Mouse (Mus musculus) adrenal gland, postnatal 36 days (tissue): ENCODE measurements around the gene Olfr102. TPM values are rescaled to one million over a fixed set of nuclear protein-coding genes. Genes with fewer than 3 reads are reported as not detected.

Source experiments
- DNase-seq, 2 experiments: peaks; one replicate each; pipeline ENCODE4 v3.0.0; 2021; ENCODE audit warnings: mixed read lengths in 1 of 2
- long read RNA-seq, 2 experiments: library from polyadenylated mRNA; stranded (forward); transcript quantifications; one replicate each; pipeline ENCODE4 v2.0.0; 2021; ENCODE audit warnings: borderline sequencing depth in 2 of 2
- total RNA-seq, 2 experiments: library from RNA; stranded (reverse); gene quantifications; 2 replicates each; pipeline ENCODE4 v1.2.3; 2021

Olfr102 gene
- not detected for total RNA-seq
- long read RNA-seq, experiment 1 = 0 reads
- long read RNA-seq, experiment 2 = 0 reads

DNA sequence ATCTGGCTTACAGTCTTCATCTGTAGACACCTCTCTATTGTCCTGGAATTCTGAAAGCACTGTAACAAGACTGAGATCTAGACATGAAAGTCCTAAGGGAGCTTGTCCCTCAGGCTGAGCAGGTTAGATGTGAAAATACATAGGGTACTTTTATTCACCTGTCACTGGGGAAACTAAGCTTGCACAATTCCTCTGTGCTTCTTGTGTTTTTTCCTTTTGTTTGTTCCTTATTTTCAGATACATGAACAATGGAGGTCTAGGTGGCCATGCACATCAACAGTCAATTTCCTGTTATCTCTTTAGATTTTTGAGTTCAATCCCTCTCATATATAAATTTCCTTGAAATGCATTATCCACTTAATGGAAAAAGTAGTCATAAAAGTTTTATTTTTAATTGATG lies at the start of gene Olfr102:
Olfr102 (minus strand) TSS at position 101 of the 400 bp plus-strand sequence.
- DNase-seq = no peak

DNA sequence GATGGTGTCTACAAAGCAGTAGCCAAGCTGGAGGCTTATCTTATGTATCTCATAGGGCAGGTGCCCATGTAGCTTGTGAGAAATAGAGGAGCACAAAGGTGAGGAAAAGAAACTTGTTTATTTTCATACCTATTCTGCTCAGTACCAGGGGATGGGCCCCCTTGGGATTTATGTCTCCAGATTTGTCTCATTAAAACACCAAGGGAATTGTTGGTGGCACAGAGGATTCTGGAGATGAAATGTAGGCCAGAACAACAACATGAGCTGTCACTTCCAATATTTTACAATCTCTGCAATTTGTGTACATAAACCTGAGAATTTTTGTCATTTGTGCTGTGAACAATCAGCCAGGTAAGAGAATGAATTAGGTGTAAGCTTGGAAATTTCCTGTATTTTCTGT lies 42.4 kb upstream of the Olfr102 start, which contains the start of gene Olfr104-ps:
Olfr104-ps (plus strand) TSS at position 301 of the 400 bp plus-strand sequence.
- no peak for DNase-seq

GRCm38 (mm10) chr17:37339598-37339997 lies 22.7 kb upstream of the Olfr102 start, which contains the start of gene Olfr103:
Olfr103 (minus strand) TSS chr17:37339698.
- DNase-seq = no peak

DNA sequence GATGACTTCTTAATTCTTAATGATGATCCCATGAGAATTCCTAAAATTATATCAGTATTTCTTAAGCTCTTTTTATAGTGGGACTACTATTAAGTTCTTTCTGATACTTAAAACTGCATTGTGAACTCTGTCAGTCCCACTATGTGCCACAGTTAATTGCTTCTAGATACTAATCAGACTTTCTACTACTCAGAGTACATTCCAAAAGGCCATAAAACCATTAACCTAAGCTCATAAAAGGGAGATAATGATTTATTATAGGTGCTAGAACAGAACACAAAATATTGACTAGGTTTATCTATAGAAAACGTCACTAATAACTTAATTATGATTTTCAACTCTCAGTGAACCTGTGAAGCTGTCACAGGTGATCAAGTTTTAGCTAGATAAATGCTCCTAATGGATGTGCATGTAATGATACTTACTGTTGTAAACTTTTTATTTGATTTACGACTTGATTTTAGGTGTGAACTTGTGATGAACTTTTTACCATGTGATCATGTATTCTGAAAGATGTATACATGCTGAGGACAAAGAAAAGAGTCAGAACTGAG lies 6.6 kb downstream of the Olfr102 start:
- no peak for DNase-seq

- DNase-seq = peak in 1 of 2 experiments; percentile 8
Observed at GRCm38 (mm10) chr17:37308483-37308882, 8.4 kb downstream of the Olfr102 start.

DNA sequence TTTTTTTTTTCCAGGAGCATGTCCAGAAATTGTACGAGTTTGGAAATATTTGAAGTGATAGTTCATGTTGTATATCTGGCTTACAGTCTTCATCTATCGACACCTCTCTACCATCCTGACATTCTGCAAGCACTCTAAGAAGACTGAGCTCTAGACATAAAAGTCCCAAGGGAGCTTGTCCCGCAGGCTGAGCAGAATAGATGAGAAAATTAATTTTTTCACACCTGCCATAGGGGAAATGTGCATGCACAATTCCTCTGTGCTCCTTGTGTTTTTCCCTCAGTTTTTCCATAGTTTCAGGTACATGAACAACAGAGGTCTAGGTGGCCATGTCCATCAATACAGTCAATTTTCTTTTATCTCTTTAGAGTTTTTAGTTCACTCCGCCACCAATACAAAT lies 12.6 kb downstream of the Olfr102 start, which contains the start of gene Olfr101:
Olfr101 (minus strand) TSS at position 101 of the 400 bp plus-strand sequence.
- DNase-seq = no peak

DNA sequence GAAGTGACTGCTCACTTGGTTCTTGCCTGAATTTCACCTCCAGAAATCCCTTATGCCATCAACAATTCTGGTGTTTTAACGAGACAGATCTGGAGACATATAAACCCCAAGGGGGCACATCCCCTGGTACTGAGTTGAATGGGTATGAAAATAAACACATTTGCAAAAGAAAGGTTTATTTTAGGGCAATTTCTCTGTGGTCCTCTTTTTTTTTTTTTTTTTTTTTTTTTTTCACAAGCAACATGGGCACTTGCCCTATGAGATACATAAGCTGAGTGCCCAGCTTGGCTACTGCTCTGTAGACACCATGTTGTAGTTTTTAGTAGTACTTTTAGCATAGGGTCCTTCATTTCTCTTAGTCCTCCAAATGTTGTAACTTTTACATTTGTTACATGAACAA lies 33.5 kb downstream of the Olfr102 start, which contains the start of gene Olfr99:
Olfr99 (minus strand) TSS at position 101 of the 400 bp plus-strand sequence.
- DNase-seq = no peak

DNA sequence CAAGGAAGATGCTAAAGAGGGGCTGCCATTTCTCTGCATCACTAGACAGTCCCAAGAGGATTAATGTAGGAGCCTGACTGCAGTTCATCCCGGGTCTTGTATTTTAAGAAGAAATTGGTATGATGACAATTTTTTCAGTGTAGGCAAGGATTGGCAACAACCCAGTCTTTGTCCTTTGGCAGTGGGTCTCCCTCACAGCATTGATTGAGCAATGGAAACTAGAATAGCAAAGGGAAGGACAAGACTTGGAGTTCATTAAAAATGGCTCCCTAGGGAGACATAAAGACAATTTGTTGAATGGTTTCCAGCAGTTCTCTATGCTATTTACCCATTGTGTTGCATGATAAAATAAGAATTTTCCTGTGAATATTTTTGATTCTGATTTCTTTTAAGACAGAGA lies 36.5 kb downstream of the Olfr102 start:
- no peak for DNase-seq

GRCm38 (mm10) chr17:37276573-37276972 lies 40.3 kb downstream of the Olfr102 start:
- DNase-seq = no peak

DNA sequence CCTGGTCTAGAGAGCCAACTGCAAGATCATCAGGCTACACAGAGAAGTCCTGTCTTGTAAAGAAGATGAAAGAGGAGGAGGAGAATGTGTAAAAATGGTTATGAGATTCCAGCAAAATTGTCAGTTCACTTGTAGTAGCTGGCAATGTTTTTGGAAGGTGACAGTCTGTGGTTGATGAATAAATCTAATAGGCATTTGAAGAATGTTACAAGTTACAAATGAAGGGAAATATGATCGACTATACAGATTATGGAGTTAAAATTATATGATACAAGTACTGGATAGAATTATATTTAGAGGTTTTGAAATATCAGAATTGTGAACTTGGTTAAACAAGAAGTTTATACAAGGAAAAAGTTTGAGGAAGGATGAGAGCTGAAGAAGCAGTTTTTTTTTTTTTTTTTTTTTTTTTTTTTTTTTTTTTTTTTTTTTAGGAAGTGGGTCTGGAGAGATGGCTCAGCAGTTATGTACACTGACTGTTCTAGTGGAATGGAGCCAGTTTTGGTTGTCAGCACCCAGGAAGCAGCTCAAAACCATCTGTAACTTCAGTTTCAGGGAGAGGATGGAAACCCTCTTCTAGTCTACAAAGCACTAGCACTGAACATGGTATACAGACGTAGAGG lies 41.1 kb downstream of the Olfr102 start:
- DNase-seq = no peak

- DNase-seq = peak; percentile 56 to 69
Observed at GRCm38 (mm10) chr17:37270702-37271092, 46.2 kb downstream of the Olfr102 start.

DNA sequence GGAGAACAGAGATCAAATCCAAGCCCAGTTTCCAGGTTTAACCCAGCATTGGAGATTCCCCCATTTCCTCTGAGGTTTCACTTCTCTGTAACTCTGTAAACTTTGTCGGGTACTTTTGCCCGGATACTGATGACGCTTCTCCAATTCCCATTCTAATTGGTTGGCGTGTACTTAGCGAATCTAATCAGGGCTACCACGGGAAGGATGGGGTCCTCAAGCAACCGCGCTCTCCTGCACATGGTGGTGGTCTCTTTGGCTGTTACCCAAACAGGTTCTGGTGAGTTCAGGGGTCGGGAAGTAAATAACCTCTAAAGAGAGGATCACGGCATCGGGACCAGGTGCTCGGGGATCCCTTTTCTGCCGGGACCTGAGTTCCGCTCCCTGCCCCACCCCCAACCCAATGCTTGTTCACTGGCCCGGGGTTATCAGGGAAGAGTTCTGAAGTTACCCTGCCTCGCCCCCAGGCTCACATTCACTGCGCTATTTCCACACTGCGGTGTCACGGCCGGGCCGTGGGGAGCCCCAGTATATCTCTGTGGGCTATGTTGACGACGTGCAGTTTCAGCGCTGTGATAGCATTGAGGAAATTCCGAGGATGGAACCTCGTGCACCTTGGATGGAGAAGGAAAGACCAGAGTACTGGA lies 46.7 kb downstream of the Olfr102 start, which contains the start of gene H2-M3:
H2-M3 (plus strand) TSS at position 163 of the 644 bp plus-strand sequence.
- DNase-seq = peak; percentile 86 to 87

DNA sequence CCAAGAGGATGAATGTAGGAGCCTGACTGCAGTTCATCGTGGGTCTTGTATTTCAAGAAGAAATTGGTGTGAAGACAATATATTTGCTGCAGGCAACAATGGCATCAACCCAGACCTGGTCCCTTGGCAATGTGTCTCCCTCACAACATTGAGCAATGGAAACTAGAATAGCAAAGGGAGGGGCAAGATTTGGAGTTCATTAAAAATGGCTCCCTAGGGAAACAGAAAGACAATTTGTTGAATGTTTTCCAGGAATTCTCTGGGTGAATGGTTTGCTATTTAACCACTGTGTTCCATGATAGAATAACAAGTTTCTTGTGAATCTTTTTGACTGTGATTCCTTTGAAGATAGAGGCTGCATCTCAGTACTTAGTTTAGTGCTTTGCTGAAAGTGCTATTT lies 53.2 kb downstream of the Olfr102 start, which contains the start of gene Olfr98:
Olfr98 (minus strand) TSS at position 124 of the 400 bp plus-strand sequence.
- DNase-seq = peak in 1 of 2 experiments; percentile 7

Other genes with a start within 250 kb of the Olfr102 start
- gene Olfr90, start 228.6 kb downstream of the Olfr102 start, total RNA-seq = not detected
- gene Olfr91, start 218.8 kb downstream of the Olfr102 start, total RNA-seq = not detected
- not detected for gene Olfr92, start 197.0 kb downstream of the Olfr102 start, total RNA-seq
- not detected for gene Olfr93, start 155.6 kb downstream of the Olfr102 start, total RNA-seq
- under 1 TPM in 1 of 2 experiments, not detected in 1; 0.56 TPM for gene Ubd, start 123.2 kb downstream of the Olfr102 start, total RNA-seq
- not detected for gene Olfr94, start 116.1 kb downstream of the Olfr102 start, total RNA-seq
- gene Olfr95, start 103.9 kb downstream of the Olfr102 start, total RNA-seq = not detected
- gene Olfr96, start 96.9 kb downstream of the Olfr102 start, total RNA-seq = not detected
- gene Olfr97, start 79.7 kb downstream of the Olfr102 start, total RNA-seq = not detected
- not detected for gene Olfr98, start 53.3 kb downstream of the Olfr102 start, total RNA-seq
- gene H2-M3, start 46.8 kb downstream of the Olfr102 start, total RNA-seq = 1 to 10 TPM; 3.8 to 5.3 TPM
- gene Olfr99, start 33.6 kb downstream of the Olfr102 start, total RNA-seq = not detected
- not detected for gene Olfr101, start 12.7 kb downstream of the Olfr102 start, total RNA-seq
- gene Olfr103, start 22.6 kb upstream of the Olfr102 start, total RNA-seq = not detected
- gene Olfr104-ps, start 42.5 kb upstream of the Olfr102 start, total RNA-seq = not detected
- gene Olfr105-ps, start 62.0 kb upstream of the Olfr102 start, total RNA-seq = not detected
- gene Olfr106-ps, start 73.3 kb upstream of the Olfr102 start, total RNA-seq = not detected
- gene Olfr107, start 82.2 kb upstream of the Olfr102 start, total RNA-seq = not detected
- gene Olfr108, start 128.4 kb upstream of the Olfr102 start, total RNA-seq = not detected
- gene Olfr109, start 141.9 kb upstream of the Olfr102 start, total RNA-seq = not detected
- not detected for gene H2-M2, start 166.5 kb upstream of the Olfr102 start, total RNA-seq
- gene Olfr110, start 175.4 kb upstream of the Olfr102 start, total RNA-seq = not detected
- not detected for gene Olfr111, start 191.0 kb upstream of the Olfr102 start, total RNA-seq